Mouse (Mus musculus): Measurements from ENCODE around the gene Slc9a9.

Gene Slc9a9

GRCm38 (mm10) chr9:94682260-94682659 is 12.6 kb downstream of the Slc9a9 start:
- in situ Hi-C loops (cut with MseI, MboI): no loop called here

GRCm38 (mm10) chr9:94685640-94686039 is 15.9 kb downstream of the Slc9a9 start:
- in situ Hi-C loops (cut with MseI, MboI): no loop called here

- in situ Hi-C loops (cut with MseI, MboI): no loop called here
Measured at GRCm38 (mm10) chr9:94686380-94686779, 16.7 kb downstream of the Slc9a9 start.

GRCm38 (mm10) chr9:94687203-94687859 is 17.6 kb downstream of the Slc9a9 start:
- in situ Hi-C loops (cut with MseI, MboI): no loop called here

GRCm38 (mm10) chr9:94691311-94692087 is 21.8 kb downstream of the Slc9a9 start:
- in situ Hi-C loops (cut with MseI, MboI): no loop called here

DNA sequence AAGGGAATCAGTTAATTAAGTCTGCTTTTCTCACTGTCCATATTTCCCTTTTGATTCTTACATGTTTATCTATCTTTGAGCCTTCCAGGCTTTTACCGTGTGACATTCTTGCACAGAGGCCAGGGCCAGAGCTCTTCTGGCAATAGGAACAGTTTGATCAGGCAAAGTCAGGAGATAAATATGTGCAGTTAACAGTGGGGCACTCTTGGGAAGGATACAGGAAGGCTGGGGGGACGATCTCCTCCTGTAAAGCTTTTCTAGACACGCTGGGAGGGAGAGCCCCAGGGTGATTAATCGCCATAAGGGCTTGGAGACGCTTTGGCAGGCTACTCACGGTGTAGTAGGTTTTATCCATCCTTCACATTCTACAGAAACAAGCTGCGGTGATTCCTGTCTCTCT is 22.4 kb downstream of the Slc9a9 start:
- in situ Hi-C loops (cut with MseI, MboI): no loop called here

DNA sequence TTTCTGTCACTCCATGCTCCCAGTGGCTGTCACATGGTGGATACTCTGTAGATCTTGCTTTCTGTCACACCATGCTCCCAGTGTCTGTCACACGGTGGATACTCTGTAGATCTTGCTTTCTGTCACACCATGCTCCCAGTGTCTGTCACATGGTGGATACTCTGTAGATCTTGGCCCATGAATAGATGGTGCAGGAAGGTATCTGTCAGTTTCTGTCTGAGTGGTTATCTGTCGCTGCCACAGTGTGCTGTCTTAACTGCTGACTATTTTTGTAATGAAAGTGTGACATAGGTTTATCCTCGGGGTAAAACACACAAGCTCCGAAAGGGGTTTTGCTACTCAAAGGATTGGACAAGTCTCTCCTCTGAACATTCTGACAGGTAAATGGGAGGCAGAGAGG is 24.5 kb downstream of the Slc9a9 start:
- in situ Hi-C loops (cut with MseI, MboI): no loop called here

DNA sequence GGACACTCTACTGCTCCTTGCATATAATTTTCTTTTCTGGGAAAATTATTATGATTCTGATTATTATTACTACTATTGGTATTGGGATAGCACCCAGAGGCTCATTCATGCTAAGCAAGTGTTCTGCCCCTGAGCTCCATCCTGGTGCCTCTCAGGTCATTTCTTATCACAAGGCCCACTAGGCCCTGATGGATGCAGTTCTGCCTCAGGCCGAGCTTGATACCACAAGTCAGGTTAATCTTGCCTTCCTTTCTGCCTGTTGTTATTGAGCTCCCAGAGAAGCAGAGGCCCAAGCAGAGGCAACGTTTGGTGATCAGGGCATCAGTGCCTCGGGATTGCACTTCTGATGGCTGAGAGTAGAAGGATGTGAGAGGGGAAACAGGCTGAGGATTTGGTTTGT is 25.3 kb downstream of the Slc9a9 start:
- in situ Hi-C loops (cut with MseI, MboI): no loop called here

- in situ Hi-C loops (cut with MseI, MboI): no loop called here
Measured at GRCm38 (mm10) chr9:94696539-94697079, 26.9 kb downstream of the Slc9a9 start.

DNA sequence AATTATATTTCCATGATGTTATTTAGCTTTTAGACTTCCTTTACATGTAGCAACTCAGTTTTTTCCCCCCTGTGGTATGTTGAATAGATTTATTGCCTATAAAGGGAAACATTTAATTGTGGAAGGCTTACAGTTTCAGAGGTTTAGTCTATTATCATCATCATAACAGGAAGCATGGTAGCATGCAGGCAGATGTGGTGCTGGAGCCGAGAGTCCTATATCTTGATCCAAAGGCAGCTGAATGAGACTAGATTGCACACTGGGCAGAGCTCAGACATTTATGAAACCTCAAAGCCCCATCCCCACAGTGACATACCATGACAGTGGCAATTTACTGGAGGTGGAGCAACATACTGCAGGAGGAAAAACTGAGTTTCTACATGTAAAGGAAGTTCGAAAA is 28.5 kb downstream of the Slc9a9 start:
- in situ Hi-C loops (cut with MseI, MboI): no loop called here

DNA sequence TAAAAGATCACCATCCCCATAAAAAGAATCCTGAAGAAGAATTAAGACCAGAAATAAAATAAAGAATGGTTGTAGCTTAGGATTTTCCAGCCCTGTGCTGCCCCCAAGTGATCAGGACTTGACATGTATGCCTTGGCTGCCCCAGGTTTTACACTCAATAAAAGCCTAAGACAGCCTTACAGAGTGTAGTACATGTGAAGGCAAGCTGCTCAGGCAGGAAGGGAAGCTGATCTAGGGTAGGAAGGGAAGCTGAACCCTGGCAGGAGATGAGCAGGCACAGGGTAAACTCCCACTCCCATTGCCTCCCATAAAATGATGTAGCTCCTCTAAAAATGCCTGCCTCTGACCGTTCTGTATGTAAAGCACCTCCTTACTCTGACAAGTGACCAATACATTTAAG is 30.8 kb downstream of the Slc9a9 start:
- in situ Hi-C loops (cut with MseI, MboI): no loop called here

DNA sequence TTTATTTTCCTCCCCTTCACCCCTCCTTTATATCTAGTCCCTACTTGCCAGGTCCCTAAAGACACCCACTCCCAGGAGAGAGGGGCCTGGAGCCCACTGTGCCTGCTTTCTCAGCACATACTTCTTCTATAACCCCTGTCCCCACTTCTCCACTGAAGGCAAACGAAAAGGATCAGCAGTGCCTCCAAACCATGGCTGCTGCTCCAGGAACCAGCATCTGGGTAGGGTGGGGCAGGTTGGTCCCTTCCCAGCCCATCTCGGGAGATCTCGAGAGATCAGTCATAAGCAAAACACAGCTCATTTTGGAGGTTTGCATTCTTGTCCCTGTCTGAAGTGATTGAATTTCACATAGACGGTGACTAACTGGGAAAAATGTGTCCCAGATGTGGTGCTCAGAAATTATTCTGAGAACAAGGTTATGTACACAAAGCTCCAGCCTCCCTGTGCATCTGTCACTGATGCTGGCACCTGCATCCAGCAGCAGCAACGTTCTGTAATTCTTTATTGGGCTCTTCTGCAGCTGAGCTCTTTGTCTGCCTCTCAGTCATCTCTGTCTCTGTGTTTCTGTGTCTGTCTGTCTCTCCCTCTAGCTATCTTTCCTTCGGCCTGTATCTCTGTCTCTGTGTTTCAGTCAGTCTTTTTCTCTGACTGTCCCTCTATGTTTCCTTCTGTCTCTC is 31.6 kb downstream of the Slc9a9 start:
- in situ Hi-C loops (cut with MseI, MboI): no loop called here

DNA sequence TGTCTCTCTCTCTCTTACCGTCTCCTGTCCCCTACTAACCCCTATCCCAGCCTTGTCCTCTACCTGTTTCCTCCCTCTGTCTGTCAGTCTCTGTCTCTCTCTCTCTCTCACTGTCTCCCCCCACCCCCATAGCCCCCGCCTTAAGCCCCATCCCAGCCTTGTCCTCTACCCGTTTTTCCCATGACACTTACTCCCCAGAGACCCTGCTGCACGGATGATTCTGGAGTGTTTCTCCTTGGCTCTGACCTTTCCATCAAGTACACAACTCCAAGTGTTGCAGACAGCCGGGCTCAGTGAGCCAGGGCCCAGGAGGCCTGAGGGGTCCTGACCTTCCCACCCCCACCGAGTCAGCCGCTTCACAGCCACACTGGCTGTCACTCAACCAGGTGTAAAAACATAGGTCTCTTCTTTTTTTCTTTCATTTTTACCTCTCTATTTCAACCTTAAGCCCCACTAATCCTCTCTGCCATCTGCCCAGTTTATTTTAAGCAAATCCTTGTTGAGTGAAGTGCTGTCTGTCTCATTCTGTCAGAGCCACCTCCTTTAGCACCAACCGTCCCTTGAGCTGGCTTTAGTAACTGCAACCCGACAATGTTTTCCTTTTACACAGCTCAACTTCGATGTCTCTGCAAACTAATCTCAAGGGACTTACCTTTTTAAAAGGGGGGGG is 32.4 kb downstream of the Slc9a9 start:
- in situ Hi-C loops (cut with MseI, MboI): no loop called here

DNA sequence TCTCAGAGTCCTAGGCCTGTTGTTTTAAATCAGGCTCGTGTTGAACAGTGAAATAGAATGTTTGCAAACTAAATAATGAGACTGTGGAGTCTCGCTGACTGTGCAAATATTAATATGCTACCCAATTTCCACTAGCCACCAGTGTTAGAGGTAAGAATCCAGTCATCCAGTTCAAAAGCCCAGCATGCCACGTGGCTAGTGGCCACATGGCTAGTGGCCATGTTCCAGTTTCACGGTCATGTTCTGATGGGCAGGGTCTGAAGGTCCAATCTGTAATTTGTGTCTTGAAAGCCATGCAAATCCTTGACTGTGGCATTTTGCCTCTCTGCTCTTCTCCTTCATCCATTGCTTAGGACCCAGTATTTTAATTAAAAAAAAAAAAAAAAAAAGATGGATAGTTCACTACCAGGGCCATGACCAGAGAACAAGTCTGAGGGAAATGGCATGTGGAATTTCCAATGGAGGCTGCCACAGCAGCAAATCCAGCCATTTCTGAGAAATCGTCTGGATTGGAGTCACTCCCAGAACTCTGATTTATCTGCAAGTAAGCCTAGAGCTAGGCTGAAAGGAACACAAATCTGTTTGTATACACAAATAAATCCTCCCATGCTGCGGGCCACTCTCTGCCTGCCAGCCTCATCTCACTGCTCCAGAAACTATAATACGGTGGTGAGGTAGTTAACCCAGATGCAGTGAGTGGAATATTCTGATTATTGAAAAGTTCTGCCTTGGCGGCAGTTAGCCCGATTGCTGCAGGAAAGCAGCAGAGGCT is 35.5 kb downstream of the Slc9a9 start:
- in situ Hi-C loops (cut with MseI, MboI): no loop called here

GRCm38 (mm10) chr9:94705758-94706026 is 36.0 kb downstream of the Slc9a9 start:
- in situ Hi-C loops (cut with MseI, MboI): no loop called here

DNA sequence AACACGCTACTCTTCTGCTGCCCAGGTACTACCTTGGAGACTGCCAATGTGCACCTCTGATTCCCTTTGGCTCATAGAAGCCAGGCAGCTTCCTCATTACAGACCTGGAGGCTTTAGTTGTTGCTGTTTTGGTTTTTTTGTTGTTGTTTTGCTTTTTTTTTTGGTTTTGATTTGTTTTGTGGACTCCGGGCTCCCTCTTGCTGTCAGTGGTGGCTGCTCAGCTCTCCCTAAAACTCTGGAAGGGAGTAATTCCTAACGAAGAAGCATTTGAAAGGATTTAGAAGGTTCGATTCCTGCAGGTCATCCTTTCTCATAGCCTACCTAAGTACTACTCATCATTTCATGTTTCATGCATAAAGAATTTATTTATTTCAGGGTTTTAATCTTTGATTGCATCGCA is 42.4 kb downstream of the Slc9a9 start:
- in situ Hi-C loops (cut with MseI, MboI): no loop called here

- in situ Hi-C loops (cut with MseI, MboI): no loop called here
Measured at GRCm38 (mm10) chr9:94716695-94717094, 47.0 kb downstream of the Slc9a9 start.

- in situ Hi-C loops (cut with MseI, MboI): no loop called here
Measured at GRCm38 (mm10) chr9:94723631-94724030, 53.9 kb downstream of the Slc9a9 start.

- in situ Hi-C loops (cut with MseI, MboI): loop anchor here (25.0 kb wide), 1 partner anchor 687 kb away; the partner anchor contains the start of gene Chst2 (in 2 of the 2)
Measured at GRCm38 (mm10) chr9:94725121-94725520, 55.4 kb downstream of the Slc9a9 start.

- in situ Hi-C loops (cut with MseI, MboI): loop anchor here (25.0 kb wide), 1 partner anchor 685 kb away; the partner anchor contains the start of gene Chst2 (in 2 of the 2)
Measured at GRCm38 (mm10) chr9:94727457-94727856, 57.7 kb downstream of the Slc9a9 start.

DNA sequence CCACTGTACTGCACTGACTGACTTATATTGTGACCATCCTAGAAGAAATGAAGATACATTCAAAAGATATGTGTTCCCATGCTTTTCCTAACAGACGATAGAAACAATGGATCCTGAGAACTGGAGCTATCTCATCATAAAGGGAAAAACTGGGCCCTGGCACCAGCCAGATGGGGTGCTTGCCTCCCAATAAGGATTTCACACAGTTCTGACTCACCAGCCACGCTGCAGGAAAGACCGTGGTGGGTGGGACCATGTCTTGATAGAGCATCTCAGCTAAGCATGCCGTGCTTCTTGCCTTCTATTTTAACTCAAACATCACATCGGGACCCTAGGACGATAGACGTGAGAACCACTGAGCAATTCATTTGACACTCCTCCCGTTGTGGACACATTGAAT is 60.7 kb downstream of the Slc9a9 start:
- in situ Hi-C loops (cut with MseI, MboI): loop anchor here (25.0 kb wide), 1 partner anchor 682 kb away; the partner anchor contains the start of gene Chst2 (in 2 of the 2)

Data from mouse trophoblast stem cell (cell line).